In genomic region chr9:68958919-68959318, GRCm38 (mm10) we compare ENCODE assay signal across 14 mouse cellular contexts.
"Had no signal": no experiment of that assay in that cellular context is flagged by ENCODE, and none has a peak within 500 bp of the region (broad histone marks: within the 10 kb centered on the region; RNA-seq: fewer than 3 reads in every experiment).

No protein-coding gene starts in this region.

- H3K4me2 ChIP-seq: hindbrain, embryonic 14.5 days; intestine, embryonic 15.5 days; kidney, embryonic 15.5 days; limb, embryonic 12.5 days; liver, embryonic 13.5 days; neural tube, embryonic 15.5 days had no signal

- H3K27ac ChIP-seq: hindbrain, embryonic 10.5 days; hindbrain, embryonic 14.5 days; intestine, embryonic 15.5 days; kidney, embryonic 15.5 days; limb, embryonic 12.5 days; liver, embryonic 13.5 days; neural tube, embryonic 15.5 days had no signal

- H3K9ac ChIP-seq: hindbrain, embryonic 14.5 days; intestine, embryonic 15.5 days; kidney, embryonic 15.5 days; limb, embryonic 12.5 days; liver, embryonic 13.5 days; neural tube, embryonic 15.5 days had no signal

- H3K27me3 ChIP-seq: intestine, embryonic 15.5 days; kidney, embryonic 15.5 days; liver, embryonic 13.5 days had no signal

- H3K36me3 ChIP-seq: hindbrain, embryonic 10.5 days; intestine, embryonic 15.5 days; kidney, embryonic 15.5 days; limb, embryonic 12.5 days; liver, embryonic 13.5 days; neural tube, embryonic 15.5 days had no signal

- ATAC-seq: intestine, embryonic 15.5 days had no signal

- H3K4me3 ChIP-seq: hindbrain, embryonic 10.5 days; intestine, embryonic 15.5 days; kidney, embryonic 15.5 days; limb, embryonic 12.5 days; liver, embryonic 13.5 days; myocyte; neural tube, embryonic 15.5 days had no signal

- H3K9me3 ChIP-seq: hindbrain, embryonic 10.5 days; intestine, embryonic 15.5 days; kidney, embryonic 15.5 days; limb, embryonic 12.5 days; liver, embryonic 13.5 days; neural tube, embryonic 15.5 days had no signal

- DNase-seq: kidney, adult 2 months; kidney, postnatal 14 days; liver, embryonic 13.5 days; midbrain, embryonic 14.5 days; right cerebral cortex, adult 18-20 months; thymus, adult 18-20 months; thymus, postnatal 14 days had no signal
